Mouse (Mus musculus): ENCODE data around the gene Olfr996. TPM values are rescaled to one million over a fixed set of nuclear protein-coding genes. Genes with fewer than 3 reads are reported as not detected.
"Not testable (repeated sequence)": the region's sequence is repeated elsewhere in the genome, so short reads cannot be mapped to it uniquely, and the experiment has no call there.

Olfr996 gene
- not detected in 2 replicates for polyA plus RNA-seq (2015; fragmentation: Nextera tagmentation; extraction: Ambion mirVana)

DNA sequence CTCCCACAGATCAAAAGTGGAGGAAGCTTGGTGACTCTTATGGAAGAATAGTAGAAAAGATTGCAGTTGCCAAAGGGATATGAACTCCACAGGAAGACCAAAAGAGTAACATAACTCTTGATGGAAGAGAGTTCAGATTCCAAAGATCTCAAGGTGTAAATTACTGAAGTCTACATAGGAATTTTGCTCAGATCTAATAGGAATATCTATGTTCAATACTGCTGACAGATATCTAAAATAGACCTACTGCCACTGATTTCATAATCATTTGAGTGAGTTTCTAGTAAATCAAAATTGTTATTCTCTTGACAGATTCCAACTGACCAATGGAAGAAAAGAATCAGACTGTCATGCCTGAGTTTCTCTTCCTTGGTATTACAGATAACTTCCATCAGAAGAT, at the start of gene Olfr996:
Olfr996 (plus strand) TSS at position 301 of the 400 bp plus-strand sequence.
- Histone ChIP-seq H3K4me2 (replicated peaks) (no peak within 1 kb of the TSS), H3K4me1 (replicated peaks) (no peaks in the 10 kb centered on the region), H3K9me3 (no peaks in the 10 kb centered on the region), H3K9ac (replicated peaks) (no peak within 1 kb of the TSS), H3K36me3 (no peaks in the 10 kb centered on the region), H3K4me3 (replicated peaks) (no peak within 1 kb of the TSS), H3K27me3 (no peaks in the 10 kb centered on the region), H3K27ac (no peak within 1 kb of the TSS)
- ATAC-seq: no peak

DNA sequence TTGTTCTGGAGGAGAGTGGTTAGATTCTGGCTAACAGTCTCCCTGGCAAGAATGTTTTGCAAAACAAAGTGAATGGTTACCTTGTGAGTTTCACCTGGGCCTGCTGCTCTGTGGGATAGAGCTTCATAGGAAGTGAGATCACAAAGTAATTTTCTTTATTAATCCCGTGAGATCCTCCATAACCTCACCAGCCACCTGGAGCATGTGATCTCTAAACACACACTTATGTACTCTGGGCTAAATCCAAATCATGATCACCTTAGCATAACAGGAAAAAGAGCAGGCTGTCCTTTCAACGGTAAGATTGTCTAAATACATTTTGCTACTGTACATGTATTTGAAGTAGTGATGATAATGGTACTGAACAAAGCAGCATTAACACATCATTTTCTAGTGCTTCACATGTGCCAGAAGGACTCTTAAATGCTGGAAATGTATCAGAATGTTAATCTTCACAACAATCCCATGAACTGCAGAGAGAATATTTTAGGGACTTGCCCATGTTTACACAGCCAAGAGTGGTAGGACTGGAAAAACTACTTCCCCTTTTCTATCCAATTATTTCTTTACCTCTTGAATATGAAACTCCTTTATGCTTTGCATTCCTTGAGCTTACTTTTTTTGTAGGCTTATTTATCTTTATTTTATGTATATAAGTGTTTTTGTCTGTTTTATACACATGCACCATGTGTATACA, 46.8 kb upstream of the Olfr996 start:
- Histone ChIP-seq H3K27me3 (no peaks in the 10 kb centered on the region), H3K36me3 (no peaks in the 10 kb centered on the region), H3K9me3 (no peaks in the 10 kb centered on the region), H3K4me2 (replicated peaks) (no peak overlapping the region), H3K4me3 (replicated peaks) (no peak overlapping the region), H3K4me1 (replicated peaks) (no peaks in the 10 kb centered on the region), H3K27ac (no peak overlapping the region), H3K9ac (replicated peaks) (no peak overlapping the region)
- no peak for ATAC-seq
- WGBS: 86% methylated on average over 2 of the region's 2 CpGs

GRCm38 (mm10) chr2:85533934-85534333, 45.1 kb upstream of the Olfr996 start:
- Histone ChIP-seq H3K9ac (replicated peaks) (no peak overlapping the region), H3K9me3 (no peaks in the 10 kb centered on the region), H3K27me3 (no peaks in the 10 kb centered on the region), H3K36me3 (no peaks in the 10 kb centered on the region), H3K4me2 (replicated peaks) (no peak overlapping the region), H3K4me3 (replicated peaks) (no peak overlapping the region), H3K27ac (no peak overlapping the region), H3K4me1 (replicated peaks) (no peaks in the 10 kb centered on the region)
- 86% methylated on average over 1 of the region's 1 CpGs for WGBS
- no peak for ATAC-seq

DNA sequence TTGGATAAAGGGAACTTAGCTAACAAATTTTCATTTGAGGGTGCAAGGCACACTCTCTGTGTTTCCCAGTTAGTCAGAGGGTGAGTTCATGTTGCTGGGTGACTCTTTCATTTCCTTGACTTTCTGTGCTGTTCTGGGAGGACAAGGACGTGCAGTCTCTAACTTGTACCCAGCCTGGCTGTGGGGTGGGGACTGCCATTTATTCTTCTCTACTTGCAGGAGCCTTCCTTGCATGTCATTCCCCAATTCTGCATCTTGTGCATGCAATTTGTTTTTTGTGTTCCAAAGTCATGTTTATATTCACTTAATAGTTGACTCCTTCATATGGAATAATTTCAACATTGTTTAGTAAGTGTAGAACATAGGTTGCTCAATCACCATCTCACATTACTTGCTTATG, 24.2 kb upstream of the Olfr996 start:
- WGBS: 83% methylated on average over 1 of the region's 1 CpGs
- H3K27ac ChIP-seq: no peak overlapping the region
- no peaks in the 10 kb centered on the region for H3K4me1 ChIP-seq (replicated peaks)
- no peaks in the 10 kb centered on the region for H3K36me3 ChIP-seq
- no peak overlapping the region for H3K4me2 ChIP-seq (replicated peaks)
- no peak for ATAC-seq
- H3K4me3 ChIP-seq (replicated peaks): no peak overlapping the region
- no peaks in the 10 kb centered on the region for H3K27me3 ChIP-seq
- H3K9me3 ChIP-seq: no peaks in the 10 kb centered on the region
- no peak overlapping the region for H3K9ac ChIP-seq (replicated peaks)

DNA sequence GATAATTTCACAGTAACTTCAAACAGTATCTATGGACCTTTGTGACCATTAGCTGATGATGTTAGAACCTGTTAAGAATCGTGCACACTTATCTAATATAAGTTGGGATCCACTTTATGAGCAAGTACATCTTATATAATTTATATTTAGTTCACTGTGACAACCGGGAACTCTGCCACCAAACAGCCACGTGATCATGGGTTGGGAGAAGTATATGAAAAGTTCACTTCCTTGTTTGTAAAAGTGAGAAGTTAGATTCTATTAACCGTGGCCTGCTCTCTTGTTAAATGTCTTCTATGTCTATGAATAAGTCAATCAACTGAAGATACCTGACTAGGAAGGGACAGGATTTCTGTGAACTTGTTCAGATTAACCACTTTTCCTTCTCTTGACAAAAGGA, 18.8 kb upstream of the Olfr996 start:
- Histone ChIP-seq H3K4me3 (replicated peaks) (no peak overlapping the region), H3K9me3 (no peaks in the 10 kb centered on the region), H3K27ac (no peak overlapping the region), H3K4me1 (replicated peaks) (no peaks in the 10 kb centered on the region), H3K4me2 (replicated peaks) (no peak overlapping the region), H3K27me3 (no peaks in the 10 kb centered on the region), H3K36me3 (no peaks in the 10 kb centered on the region), H3K9ac (replicated peaks) (no peak overlapping the region)
- no peak for ATAC-seq
- WGBS: 78% methylated on average over 4 of the region's 4 CpGs

DNA sequence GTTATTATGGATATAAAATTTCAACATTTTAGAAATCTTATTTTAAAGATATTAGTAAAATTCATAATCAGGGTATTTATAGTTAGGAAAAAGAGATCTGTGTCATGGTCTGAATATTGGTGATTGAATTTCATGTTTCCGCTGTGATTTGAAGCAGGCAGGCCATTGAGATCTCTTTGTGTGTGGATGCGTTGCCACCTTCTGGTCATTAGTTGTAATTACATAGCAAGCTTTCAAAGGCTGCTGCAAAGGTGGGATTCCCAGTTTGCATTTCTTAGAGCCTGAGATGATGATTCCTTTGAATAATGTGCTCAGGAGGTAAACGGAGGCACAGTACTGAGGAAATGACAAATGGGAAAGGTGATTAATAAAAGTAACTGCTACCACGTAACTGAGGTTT, 17.8 kb upstream of the Olfr996 start:
- peak; percentile 69; the same call in 1 of the 2 replicates for ATAC-seq
- H3K27me3 ChIP-seq: no peaks in the 10 kb centered on the region
- no peak overlapping the region for H3K27ac ChIP-seq
- WGBS: 23% methylated on average over 4 of the region's 4 CpGs
- H3K4me3 ChIP-seq (replicated peaks): no peak overlapping the region
- H3K4me2 ChIP-seq (replicated peaks): no peak overlapping the region
- no peaks in the 10 kb centered on the region for H3K4me1 ChIP-seq (replicated peaks)
- H3K9me3 ChIP-seq: no peaks in the 10 kb centered on the region
- H3K36me3 ChIP-seq: no peaks in the 10 kb centered on the region
- H3K9ac ChIP-seq (replicated peaks): no peak overlapping the region

- not testable (repeated sequence) for H3K9ac ChIP-seq (replicated peaks); H3K36me3 ChIP-seq; H3K4me1 ChIP-seq (replicated peaks); H3K4me3 ChIP-seq (replicated peaks); H3K9me3 ChIP-seq; H3K27me3 ChIP-seq; ATAC-seq; H3K27ac ChIP-seq; H3K4me2 ChIP-seq (replicated peaks)
- WGBS: 79% methylated on average over 2 of the region's 2 CpGs
Observed at GRCm38 (mm10) chr2:85588648-85589047, 9.6 kb downstream of the Olfr996 start, which contains the start of gene Olfr998. Gene Olfr998 (plus strand): TSS chr2:85588948.

- whole genome bisulfite sequencing: 70% methylated on average over 1 of the region's 1 CpGs
- no peak within 1 kb of the TSS for H3K9ac ChIP-seq (replicated peaks)
- no peak within 1 kb of the TSS for H3K27ac ChIP-seq
- H3K4me3 ChIP-seq (replicated peaks): no peak within 1 kb of the TSS
- no peaks in the 10 kb centered on the region for H3K36me3 ChIP-seq
- H3K27me3 ChIP-seq: no peaks in the 10 kb centered on the region
- no peak within 1 kb of the TSS for H3K4me2 ChIP-seq (replicated peaks)
- H3K9me3 ChIP-seq: no peaks in the 10 kb centered on the region
- no peak for ATAC-seq
- no peaks in the 10 kb centered on the region for H3K4me1 ChIP-seq (replicated peaks)
Observed at GRCm38 (mm10) chr2:85611803-85612202, 32.8 kb downstream of the Olfr996 start, which contains the start of gene Olfr1000. Gene Olfr1000 (minus strand): TSS chr2:85611903.

Other genes starting within 250 kb of the Olfr996 start
- gene Olfr987, start 239.9 kb upstream of the Olfr996 start, polyA plus RNA-seq (2015; fragmentation: Nextera tagmentation; extraction: Ambion mirVana): not detected in 2 replicates
- gene Olfr988, start 216.0 kb upstream of the Olfr996 start, polyA plus RNA-seq (2015; fragmentation: Nextera tagmentation; extraction: Ambion mirVana): not detected in 2 replicates
- not detected in 2 replicates for gene Olfr992, start 169.7 kb upstream of the Olfr996 start, polyA plus RNA-seq (2015; fragmentation: Nextera tagmentation; extraction: Ambion mirVana)
- not detected in 2 replicates for gene Olfr993, start 164.3 kb upstream of the Olfr996 start, polyA plus RNA-seq (2015; fragmentation: Nextera tagmentation; extraction: Ambion mirVana)
- gene Olfr994, start 142.8 kb upstream of the Olfr996 start, polyA plus RNA-seq (2015; fragmentation: Nextera tagmentation; extraction: Ambion mirVana): not detected in 2 replicates
- not detected in 2 replicates for gene Olfr995, start 135.6 kb upstream of the Olfr996 start, polyA plus RNA-seq (2015; fragmentation: Nextera tagmentation; extraction: Ambion mirVana)
- gene 4833423E24Rik, start 60.2 kb upstream of the Olfr996 start, polyA plus RNA-seq (2015; fragmentation: Nextera tagmentation; extraction: Ambion mirVana): 0.19 TPM in 1 of 2 replicates, not detected in the other
- not detected in 2 replicates for gene Olfr998, start 9.7 kb downstream of the Olfr996 start, polyA plus RNA-seq (2015; fragmentation: Nextera tagmentation; extraction: Ambion mirVana)
- gene Olfr1000, start 32.7 kb downstream of the Olfr996 start, polyA plus RNA-seq (2015; fragmentation: Nextera tagmentation; extraction: Ambion mirVana): not detected in 2 replicates
- gene Olfr1002, start 71.5 kb downstream of the Olfr996 start, polyA plus RNA-seq (2015; fragmentation: Nextera tagmentation; extraction: Ambion mirVana): not detected in 2 replicates
- gene Olfr154, start 85.2 kb downstream of the Olfr996 start, polyA plus RNA-seq (2015; fragmentation: Nextera tagmentation; extraction: Ambion mirVana): not detected in 2 replicates
- not detected in 2 replicates for gene Olfr1006, start 99.6 kb downstream of the Olfr996 start, polyA plus RNA-seq (2015; fragmentation: Nextera tagmentation; extraction: Ambion mirVana)
- gene Olfr1008, start 110.2 kb downstream of the Olfr996 start, polyA plus RNA-seq (2015; fragmentation: Nextera tagmentation; extraction: Ambion mirVana): not detected in 2 replicates
- not detected in 2 replicates for gene Olfr1009, start 136.2 kb downstream of the Olfr996 start, polyA plus RNA-seq (2015; fragmentation: Nextera tagmentation; extraction: Ambion mirVana)
- gene Olfr1012, start 183.6 kb downstream of the Olfr996 start, polyA plus RNA-seq (2015; fragmentation: Nextera tagmentation; extraction: Ambion mirVana): not detected in 2 replicates
- not detected in 2 replicates for gene Olfr1013, start 187.9 kb downstream of the Olfr996 start, polyA plus RNA-seq (2015; fragmentation: Nextera tagmentation; extraction: Ambion mirVana)
- gene Olfr1014, start 193.5 kb downstream of the Olfr996 start, polyA plus RNA-seq (2015; fragmentation: Nextera tagmentation; extraction: Ambion mirVana): not detected in 2 replicates
- gene Olfr1015, start 202.8 kb downstream of the Olfr996 start, polyA plus RNA-seq (2015; fragmentation: Nextera tagmentation; extraction: Ambion mirVana): not detected in 2 replicates
- gene Olfr1016, start 223.3 kb downstream of the Olfr996 start, polyA plus RNA-seq (2015; fragmentation: Nextera tagmentation; extraction: Ambion mirVana): not detected in 2 replicates
- gene Olfr1018, start 239.3 kb downstream of the Olfr996 start, polyA plus RNA-seq (2015; fragmentation: Nextera tagmentation; extraction: Ambion mirVana): not detected in 2 replicates